Mouse (Mus musculus): ENCODE results near the gene Creb3l1. TPM values are rescaled to one million over a fixed set of nuclear protein-coding genes. Genes with fewer than 3 reads are reported as not detected.

Gene Creb3l1
- polyA plus RNA-seq, 1 experiment = 10.9 TPM

GRCm38 (mm10) chr2:91934016-91934415 is 90.3 kb downstream of the Creb3l1 start:
- 0 out of 2 replicates have a peak, but pooled peaks cover 3% of the 10 kb centered on the region for H3K36me3 ChIP-seq (ENCODE audit: control insufficient read depth, insufficient read depth, low read length, poor library complexity, severe bottlenecking)
- TF ChIP-seq CTCF (IDR thresholded peaks at IDR 0.05; ENCODE audit: low read depth, low read length) (no peak), EP300 (IDR thresholded peaks at IDR 0.05; ENCODE audit: insufficient read depth, low read depth, low read length) (no peak), POLR2A (IDR thresholded peaks at IDR 0.05; ENCODE audit: insufficient read depth, low read length) (no peak)
- H3K27ac ChIP-seq (ENCODE audit: insufficient read depth, low read length) = no peak overlapping the region; the same call in 1 of the 2 replicates
- H3K9ac ChIP-seq (ENCODE audit: low read depth, poor library complexity, severe bottlenecking) = no peak overlapping the region
- no peak overlapping the region for H3K4me3 ChIP-seq (ENCODE audit: low read depth, low read length)
- no peaks in the 10 kb centered on the region for H3K9me3 ChIP-seq (replicated peaks; ENCODE audit: control insufficient read depth, insufficient read depth, low read length, poor library complexity, severe bottlenecking)
- H3K27me3 ChIP-seq (ENCODE audit: control insufficient read depth, insufficient read depth, low read length, poor library complexity, severe bottlenecking) = no peaks in the 10 kb centered on the region
- peaks cover 7% of the 10 kb centered on the region for H3K4me1 ChIP-seq (ENCODE audit: control insufficient read depth, insufficient read depth, low read length)

- TF ChIP-seq EP300 (IDR thresholded peaks at IDR 0.05; ENCODE audit: insufficient read depth, low read depth, low read length) (peak; percentile 39; the same call in 1 of the 2 replicates), POLR2A (IDR thresholded peaks at IDR 0.05; ENCODE audit: insufficient read depth, low read length) (no peak)
- Histone ChIP-seq H3K4me3 (ENCODE audit: low read depth, low read length) (0 out of 2 replicates have a peak overlapping the region, but pooled peaks have one; percentile 7), H3K27me3 (ENCODE audit: control insufficient read depth, insufficient read depth, low read length, poor library complexity, severe bottlenecking) (no peaks in the 10 kb centered on the region), H3K36me3 (ENCODE audit: control insufficient read depth, insufficient read depth, low read length, poor library complexity, severe bottlenecking) (0 out of 2 replicates have a peak, but pooled peaks cover 3% of the 10 kb centered on the region), H3K27ac (ENCODE audit: insufficient read depth, low read length) (peak overlapping the region; percentile 59), H3K4me1 (ENCODE audit: control insufficient read depth, insufficient read depth, low read length) (peaks cover 10% of the 10 kb centered on the region), H3K9me3 (replicated peaks; ENCODE audit: control insufficient read depth, insufficient read depth, low read length, poor library complexity, severe bottlenecking) (no peaks in the 10 kb centered on the region), H3K9ac (ENCODE audit: low read depth, poor library complexity, severe bottlenecking) (no peak overlapping the region)
Measured at GRCm38 (mm10) chr2:91933471-91933870, 90.8 kb downstream of the Creb3l1 start.

- TF ChIP-seq CTCF (IDR thresholded peaks at IDR 0.05; ENCODE audit: low read depth, low read length) (no peak), POLR2A (IDR thresholded peaks at IDR 0.05; ENCODE audit: insufficient read depth, low read length) (no peak), EP300 (IDR thresholded peaks at IDR 0.05; ENCODE audit: insufficient read depth, low read depth, low read length) (no peak)
- H3K4me3 ChIP-seq (ENCODE audit: low read depth, low read length) = peak overlapping the region; percentile 7; the same call in 1 of the 2 replicates
- H3K9ac ChIP-seq (ENCODE audit: low read depth, poor library complexity, severe bottlenecking) = no peak overlapping the region
- H3K27me3 ChIP-seq (ENCODE audit: control insufficient read depth, insufficient read depth, low read length, poor library complexity, severe bottlenecking) = no peaks in the 10 kb centered on the region
- H3K4me1 ChIP-seq (ENCODE audit: control insufficient read depth, insufficient read depth, low read length) = peaks cover 10% of the 10 kb centered on the region
- no peaks in the 10 kb centered on the region for H3K9me3 ChIP-seq (replicated peaks; ENCODE audit: control insufficient read depth, insufficient read depth, low read length, poor library complexity, severe bottlenecking)
- peak overlapping the region; percentile 59 for H3K27ac ChIP-seq (ENCODE audit: insufficient read depth, low read length)
- 0 out of 2 replicates have a peak, but pooled peaks cover 3% of the 10 kb centered on the region for H3K36me3 ChIP-seq (ENCODE audit: control insufficient read depth, insufficient read depth, low read length, poor library complexity, severe bottlenecking)
Measured at GRCm38 (mm10) chr2:91932737-91933350, 91.5 kb downstream of the Creb3l1 start.

Other genes with a start within 250 kb of the Creb3l1 start
- gene Chrm4, start 97.3 kb downstream of the Creb3l1 start, polyA plus RNA-seq (2011; ENCODE audit: insufficient read depth, insufficient read length, low read depth, missing spikeins) = 0.78 and 0.97 TPM in 2 replicates
- gene Mdk, start 92.2 kb downstream of the Creb3l1 start, polyA plus RNA-seq (2011; ENCODE audit: insufficient read depth, insufficient read length, low read depth, missing spikeins) = 156 and 167 TPM in 2 replicates
- not detected in 2 replicates for gene Gm9821, start 78.8 kb downstream of the Creb3l1 start, polyA plus RNA-seq (2011; ENCODE audit: insufficient read depth, insufficient read length, low read depth, missing spikeins)
- gene Dgkz, start 48.6 kb downstream of the Creb3l1 start, polyA plus RNA-seq (2011; ENCODE audit: insufficient read depth, insufficient read length, low read depth, missing spikeins) = 28.1 and 29.6 TPM in 2 replicates
- 47.0 and 52.2 TPM in 2 replicates for gene Phf21a, start 68.6 kb upstream of the Creb3l1 start, polyA plus RNA-seq (2011; ENCODE audit: insufficient read depth, insufficient read length, low read depth, missing spikeins)